23 mouse cellular contexts compared by ENCODE assay signal in genomic region chr6:54179874-54180212, GRCm38 (mm10).
DNase-seq lines count a peak whose midpoint lies in the region; ATAC-seq and TF ChIP-seq lines count a peak whose summit lies in the region.
"Had no signal": no experiment of that assay in that cellular context is flagged by ENCODE, and none has a peak within 500 bp of the region (broad histone marks: within the 10 kb centered on the region; RNA-seq: fewer than 3 reads in every experiment).

No protein-coding gene starts in this region.

- no peak overlapping the region for H3K4me3 ChIP-seq in lung, postnatal 0 days (ENCODE audit: low read depth, low read length)
- H3K4me3 ChIP-seq in megakaryocyte, embryonic 14.5 days (replicated peaks) = peak overlapping the region; percentile 60
- H3K4me3 ChIP-seq in stomach, embryonic 16.5 days (replicated peaks; ENCODE audit: low read length) = no peak overlapping the region
- H3K4me3 ChIP-seq in forebrain, embryonic 14.5 days (ENCODE audit: low read depth, low read length) = no peak overlapping the region
- H3K4me3 ChIP-seq: forebrain, embryonic 10.5 days; gastrocnemius, adult 2 months; hindbrain, embryonic 10.5 days; midbrain, embryonic 10.5 days had no signal

- H3K36me3 ChIP-seq in lung, postnatal 0 days (ENCODE audit: insufficient read depth, low read length) = no peaks in the 10 kb centered on the region
- peaks cover 8% of the 10 kb centered on the region for H3K36me3 ChIP-seq in megakaryocyte, embryonic 14.5 days (replicated peaks; ENCODE audit: low read length)
- no peaks in the 10 kb centered on the region for H3K36me3 ChIP-seq in stomach, embryonic 16.5 days (ENCODE audit: control insufficient read depth, insufficient read depth, low read length)
- no peaks in the 10 kb centered on the region for H3K36me3 ChIP-seq in forebrain, embryonic 14.5 days (ENCODE audit: control insufficient read depth, insufficient read depth, low read length)
- H3K36me3 ChIP-seq: forebrain, embryonic 10.5 days; hindbrain, embryonic 10.5 days; midbrain, embryonic 10.5 days had no signal

- no peaks in the 10 kb centered on the region for H3K4me1 ChIP-seq in lung, postnatal 0 days (ENCODE audit: insufficient read depth, low read depth, low read length)
- peaks cover 71% of the 10 kb centered on the region for H3K4me1 ChIP-seq in megakaryocyte, embryonic 14.5 days
- no peaks in the 10 kb centered on the region for H3K4me1 ChIP-seq in stomach, embryonic 16.5 days (ENCODE audit: control insufficient read depth, insufficient read depth, low read length)
- peaks cover 6% of the 10 kb centered on the region for H3K4me1 ChIP-seq in forebrain, embryonic 14.5 days (ENCODE audit: control insufficient read depth, insufficient read depth, low read length)

- WGBS in lung, postnatal 0 days = 64% methylated on average over 6 of the region's 6 CpGs
- 67% methylated on average over 6 of the region's 6 CpGs for WGBS in stomach, embryonic 16.5 days
- 92% methylated on average over 6 of the region's 6 CpGs for WGBS in forebrain, embryonic 14.5 days

- no peak overlapping the region for H3K27ac ChIP-seq in lung, postnatal 0 days (ENCODE audit: low read length)
- H3K27ac ChIP-seq in stomach, embryonic 16.5 days (ENCODE audit: low read length) = peak overlapping the region; percentile 64; the same call in 1 of the 2 replicates
- H3K27ac ChIP-seq in forebrain, embryonic 14.5 days (ENCODE audit: low read depth, low read length) = no peak overlapping the region
- H3K27ac ChIP-seq: forebrain, embryonic 10.5 days; gastrocnemius, adult 2 months; hindbrain, embryonic 10.5 days; liver, embryonic 14.5 days; midbrain, embryonic 10.5 days had no signal

- TF ChIP-seq EP300 in lung, postnatal 0 days (IDR thresholded peaks at IDR 0.05) = no peak

- peak; percentile 46 for DNase-seq in heart, adult 11 months
- DNase-seq in heart, postnatal 10 days = no peak
- peak; percentile 12 for DNase-seq in lung, postnatal 25 days (ENCODE audit: low spot score)
- DNase-seq in lung, postnatal 0 days (ENCODE audit: low spot score) = no peak
- no peak for DNase-seq in left cerebral cortex, postnatal 4 days
- no peak for DNase-seq in forebrain, embryonic 14.5 days (ENCODE audit: low spot score)
- DNase-seq: adrenal gland, postnatal 25 days; cerebellum, postnatal 10 days; gastrocnemius, adult 2 months; kidney, adult 11 months; kidney, postnatal 4 days; lung, postnatal 14 days; spleen, adult 18-20 months; thymus, adult 2 months; thymus, postnatal 4 days had no signal

- H3K4me2 ChIP-seq in lung, postnatal 0 days (replicated peaks; ENCODE audit: low read depth, low read length) = no peak overlapping the region
- H3K4me2 ChIP-seq in stomach, embryonic 16.5 days (ENCODE audit: low read depth, low read length) = no peak overlapping the region
- no peak overlapping the region for H3K4me2 ChIP-seq in forebrain, embryonic 14.5 days (ENCODE audit: low read length)
- H3K4me2 ChIP-seq: heart, embryonic 11.5 days had no signal

- no peak overlapping the region for H3K9ac ChIP-seq in lung, postnatal 0 days (replicated peaks; ENCODE audit: low read depth)
- no peak overlapping the region for H3K9ac ChIP-seq in stomach, embryonic 16.5 days (ENCODE audit: low read length)
- H3K9ac ChIP-seq in forebrain, embryonic 14.5 days (ENCODE audit: low read length) = no peak overlapping the region
- H3K9ac ChIP-seq: liver, embryonic 14.5 days had no signal

- TF ChIP-seq CTCF in lung, postnatal 0 days (IDR thresholded peaks at IDR 0.05) = no peak

- H3K27me3 ChIP-seq in lung, postnatal 0 days (replicated peaks; ENCODE audit: insufficient read depth, low read length) = no peaks in the 10 kb centered on the region
- H3K27me3 ChIP-seq in megakaryocyte, embryonic 14.5 days (replicated peaks) = no peaks in the 10 kb centered on the region
- H3K27me3 ChIP-seq in stomach, embryonic 16.5 days (ENCODE audit: control insufficient read depth, insufficient read depth, low read length) = no peaks in the 10 kb centered on the region
- no peaks in the 10 kb centered on the region for H3K27me3 ChIP-seq in forebrain, embryonic 14.5 days (replicated peaks; ENCODE audit: control insufficient read depth, insufficient read depth, low read length)

- no peaks in the 10 kb centered on the region for H3K9me3 ChIP-seq in lung, postnatal 0 days (ENCODE audit: low read length)
- peaks cover 5% of the 10 kb centered on the region for H3K9me3 ChIP-seq in megakaryocyte, embryonic 14.5 days
- H3K9me3 ChIP-seq in stomach, embryonic 16.5 days (replicated peaks; ENCODE audit: control insufficient read depth, low read length) = no peaks in the 10 kb centered on the region
- H3K9me3 ChIP-seq in forebrain, embryonic 14.5 days (replicated peaks; ENCODE audit: control insufficient read depth, low read length) = no peaks in the 10 kb centered on the region
- H3K9me3 ChIP-seq: forebrain, embryonic 10.5 days; hindbrain, embryonic 10.5 days; midbrain, embryonic 10.5 days had no signal

- intact Hi-C loops in heart, postnatal 10 days (cut with DNase I) = no loop called here
- intact Hi-C loops in left cerebral cortex, postnatal 4 days (cut with DNase I) = no loop called here

- no peak for ATAC-seq in lung, postnatal 0 days
- ATAC-seq in stomach, embryonic 16.5 days (ENCODE audit: insufficient read depth, low FRiP score) = no peak
- ATAC-seq in forebrain, embryonic 14.5 days = no peak
- ATAC-seq: hindbrain, embryonic 16.5 days had no signal

Comparison
In these comparisons a context has a peak if more than half of its experiments do, and no peak if none do; other contexts are left out.
1. DNase-seq: peak in heart, adult 11 months (single experiment) and lung, postnatal 25 days (single experiment); none in heart, postnatal 10 days (0 of 2), lung, postnatal 0 days (single experiment), left cerebral cortex, postnatal 4 days (single experiment) and forebrain, embryonic 14.5 days (single experiment).